Mouse (Mus musculus) heart, postnatal 36 days (tissue): ENCODE measurements around the gene Son. TPM values are rescaled to one million over a fixed set of nuclear protein-coding genes. Genes with fewer than 3 reads are reported as not detected.

Source experiments
- total RNA-seq, 2 experiments: library from RNA; stranded (reverse); gene quantifications; 2 replicates each; pipeline ENCODE4 v1.2.3; 2021

Son gene
- total RNA-seq, 2 experiments from 2014 or later = 129 to 154 TPM

Other genes starting within 250 kb of the Son start
- 100 to 1,000 TPM; 113 to 116 TPM for gene Il10rb, start 241.3 kb upstream of the Son start, total RNA-seq
- 10 to 100 TPM; 31.5 to 32.6 TPM for gene Ifnar1, start 162.3 kb upstream of the Son start, total RNA-seq
- 100 to 1,000 TPM; 128 to 159 TPM for gene Ifngr2, start 100.4 kb upstream of the Son start, total RNA-seq
- gene Tmem50b, start 49.7 kb upstream of the Son start, total RNA-seq = 10 to 100 TPM; 55.0 to 67.6 TPM
- gene Dnajc28, start 28.5 kb upstream of the Son start, total RNA-seq = 10 to 100 TPM; 32.3 to 35.8 TPM
- gene Gart, start 554 bp upstream of the Son start, total RNA-seq = 10 to 100 TPM; 69.0 to 72.7 TPM
- 1 to 10 TPM; 2.9 to 3.3 TPM for gene Donson, start 41.3 kb downstream of the Son start, total RNA-seq
- 10 to 100 TPM; 25.6 to 26.4 TPM for gene Cryzl1, start 81.5 kb downstream of the Son start, total RNA-seq
- gene Itsn1, start 81.8 kb downstream of the Son start, total RNA-seq = 10 to 100 TPM; 44.0 to 44.7 TPM